Mouse (Mus musculus) left cerebral cortex, postnatal 4 days (tissue): ENCODE data around the gene Hspd1. TPM values are rescaled to one million over a fixed set of nuclear protein-coding genes. Genes with fewer than 3 reads are reported as not detected.
"Not testable (repeated sequence)": the region's sequence is repeated elsewhere in the genome, so short reads cannot be mapped to it uniquely, and the experiment has no call there.

Source experiments
- DNase-seq: peaks from one replicate; pipeline ENCODE4 v3.0.0-alpha.2; 2022
- intact Hi-C: fragments of 180-260 bp; cut with DNase I; formaldehyde crosslinking; loops from one replicate; pipeline ENCODE4 v1.15.1; 2025
- total RNA-seq, 2 experiments: library from RNA; stranded (reverse); gene quantifications; 2 replicates each; pipeline ENCODE4 v1.2.3; 2021

Gene Hspd1
- total RNA-seq, 2 experiments from 2014 or later: 187 to 191 TPM

GRCm38 (mm10) chr1:55088611-55089497, 811 bp upstream of the Hspd1 start:
- intact Hi-C loops: loop anchor here (10.0 kb wide), 1 partner anchor 74 kb away; no protein-coding TSS in a partner anchor
- DNase-seq: no peak

GRCm38 (mm10) chr1:55087401-55087904, 590 bp downstream of the Hspd1 start:
- no peak for DNase-seq
- intact Hi-C loops: loop anchor here (10.0 kb wide), 1 partner anchor 73 kb away; no protein-coding TSS in a partner anchor

DNA sequence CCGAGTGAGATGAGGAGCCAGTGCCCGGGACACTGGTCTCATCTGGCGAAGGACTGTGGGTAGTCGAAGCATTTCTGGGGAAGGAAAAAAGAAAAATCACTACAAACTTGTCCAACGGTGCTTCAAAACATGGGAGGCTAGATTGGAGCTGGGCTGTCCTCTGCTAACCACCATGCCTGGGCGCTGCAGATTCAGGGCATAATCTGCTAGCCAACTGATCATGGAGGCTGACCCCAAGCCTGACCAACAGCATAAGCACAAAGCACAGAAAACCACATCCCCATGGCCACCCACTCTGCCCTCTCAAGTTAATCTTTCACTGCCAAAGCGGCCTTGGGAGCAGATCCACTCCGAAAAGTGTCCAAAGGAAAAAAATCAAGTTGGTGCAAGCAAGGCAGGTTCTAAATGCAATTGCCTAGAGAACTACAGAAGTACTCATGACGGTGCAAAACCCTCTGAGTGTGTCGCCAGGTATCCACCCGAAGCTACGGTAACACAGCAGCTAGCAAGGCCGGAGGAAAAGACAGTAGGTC, 1.1 kb downstream of the Hspd1 start:
- DNase-seq: peak; percentile 3
- intact Hi-C loops: loop anchor here (10.0 kb wide), 1 partner anchor 72 kb away; no protein-coding TSS in a partner anchor

DNA sequence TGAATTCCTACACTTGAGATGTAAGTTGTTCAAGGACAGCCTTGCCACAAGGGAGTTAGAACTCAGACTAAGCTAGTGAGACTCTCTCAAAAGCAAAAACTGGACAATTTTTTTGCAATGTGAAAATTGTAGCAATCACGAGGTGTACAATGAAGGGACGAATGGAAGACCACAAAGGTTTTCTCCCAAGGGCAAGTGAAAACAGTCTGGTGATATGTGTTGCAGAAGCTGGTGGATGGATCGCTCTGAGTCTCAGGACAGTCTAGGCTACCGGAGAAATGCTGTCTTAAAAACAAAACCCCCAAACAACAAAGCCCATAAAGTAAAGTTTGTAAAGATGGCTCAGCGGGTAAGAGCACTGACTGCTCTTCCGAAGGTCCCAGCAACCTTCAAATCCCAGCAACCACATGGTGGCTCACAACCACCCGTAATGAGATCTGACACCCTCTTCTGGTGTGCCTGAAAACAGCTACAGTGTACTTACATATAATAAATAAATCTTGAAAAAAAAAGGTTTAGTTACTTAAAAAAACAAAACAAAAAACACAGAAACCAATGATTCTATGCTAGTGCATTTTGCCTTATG, 2.2 kb downstream of the Hspd1 start:
- intact Hi-C loops: loop anchor here (10.0 kb wide), 1 partner anchor 71 kb away; no protein-coding TSS in a partner anchor
- DNase-seq: no peak

DNA sequence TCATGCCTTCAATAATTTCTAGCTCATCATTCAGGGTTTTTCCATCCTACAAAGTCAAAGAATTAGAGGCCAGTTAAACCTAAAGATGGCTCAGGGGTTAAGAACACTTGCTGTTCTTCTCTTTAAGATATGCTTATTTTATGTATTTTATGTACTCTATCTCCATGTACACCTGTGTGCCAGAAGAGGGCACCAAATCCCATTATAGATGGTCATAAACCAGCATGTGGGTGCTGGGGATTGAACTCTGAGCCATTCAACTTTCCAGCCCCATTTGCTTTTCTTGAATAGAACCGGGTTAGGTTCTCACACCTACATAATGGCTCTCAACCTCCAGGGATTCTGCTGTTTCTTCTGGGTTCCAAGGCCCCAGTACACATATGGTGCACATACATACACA, 5.9 kb downstream of the Hspd1 start:
- no peak for DNase-seq
- intact Hi-C loops: loop anchor here (5.0 to 10.0 kb wide), 2 partner anchors 67 to 665 kb away; no protein-coding TSS in a partner anchor

DNA sequence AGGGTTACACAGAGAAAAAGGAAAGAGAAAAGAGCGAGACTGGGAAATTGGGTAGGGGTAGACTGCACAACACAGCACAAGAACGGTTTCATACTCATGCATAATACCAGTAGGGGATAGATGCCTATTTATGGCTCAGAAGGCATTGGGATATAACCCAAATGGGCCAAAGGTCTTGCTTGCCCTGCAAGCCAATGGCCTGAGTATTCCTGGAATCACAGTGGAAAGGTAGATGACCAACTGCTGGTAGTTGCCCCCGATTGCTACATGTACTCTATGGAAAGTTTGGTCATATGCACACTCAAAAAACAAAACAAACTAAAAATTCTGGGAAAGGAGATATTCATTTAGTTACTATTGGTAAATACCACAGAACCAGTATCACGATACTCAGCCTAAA, 8.4 kb downstream of the Hspd1 start:
- no peak for DNase-seq
- intact Hi-C loops: loop anchor here (5.0 to 10.0 kb wide), 3 partner anchors 65 to 662 kb away; no protein-coding TSS in a partner anchor

DNA sequence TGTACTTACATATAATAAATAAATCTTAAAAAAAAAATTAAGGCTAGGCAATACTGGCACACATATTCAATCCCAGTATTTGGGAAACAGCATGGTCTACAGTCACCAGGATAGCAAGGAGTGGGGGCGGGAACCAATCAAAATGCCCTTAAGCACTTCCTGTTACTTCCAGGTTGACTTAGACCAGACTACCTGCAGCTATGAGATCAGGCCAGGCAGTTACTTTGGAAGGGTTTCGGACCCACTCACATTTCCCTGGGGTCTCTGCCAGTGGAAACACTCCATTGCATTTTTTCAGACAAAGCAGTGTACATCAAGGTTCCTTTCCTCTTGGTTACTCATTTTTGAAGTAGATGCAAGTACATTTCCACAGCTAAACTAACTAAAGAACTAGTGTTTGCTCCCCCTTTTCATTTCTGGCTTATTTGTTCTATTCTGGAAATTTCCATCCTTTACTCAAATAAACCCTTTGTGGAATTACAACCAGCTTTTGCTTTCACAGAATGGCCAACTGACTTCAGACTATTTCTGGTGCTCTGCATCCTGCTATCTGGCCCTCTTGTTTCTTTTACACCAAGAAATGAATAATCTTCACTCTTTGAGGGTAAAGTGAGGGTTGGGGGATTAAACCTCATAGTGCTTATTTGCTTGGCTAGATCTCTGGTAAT, 11.1 kb downstream of the Hspd1 start:
- DNase-seq: no peak
- intact Hi-C loops: loop anchor here (5.0 kb wide), 1 partner anchor 85 kb away; no protein-coding TSS in a partner anchor

- intact Hi-C loops: loop anchor here (5.0 kb wide), 1 partner anchor 84 kb away; no protein-coding TSS in a partner anchor
- DNase-seq: no peak
These were observed 11.7 kb downstream of the Hspd1 start for GRCm38 (mm10) chr1:55076395-55076743.

DNA sequence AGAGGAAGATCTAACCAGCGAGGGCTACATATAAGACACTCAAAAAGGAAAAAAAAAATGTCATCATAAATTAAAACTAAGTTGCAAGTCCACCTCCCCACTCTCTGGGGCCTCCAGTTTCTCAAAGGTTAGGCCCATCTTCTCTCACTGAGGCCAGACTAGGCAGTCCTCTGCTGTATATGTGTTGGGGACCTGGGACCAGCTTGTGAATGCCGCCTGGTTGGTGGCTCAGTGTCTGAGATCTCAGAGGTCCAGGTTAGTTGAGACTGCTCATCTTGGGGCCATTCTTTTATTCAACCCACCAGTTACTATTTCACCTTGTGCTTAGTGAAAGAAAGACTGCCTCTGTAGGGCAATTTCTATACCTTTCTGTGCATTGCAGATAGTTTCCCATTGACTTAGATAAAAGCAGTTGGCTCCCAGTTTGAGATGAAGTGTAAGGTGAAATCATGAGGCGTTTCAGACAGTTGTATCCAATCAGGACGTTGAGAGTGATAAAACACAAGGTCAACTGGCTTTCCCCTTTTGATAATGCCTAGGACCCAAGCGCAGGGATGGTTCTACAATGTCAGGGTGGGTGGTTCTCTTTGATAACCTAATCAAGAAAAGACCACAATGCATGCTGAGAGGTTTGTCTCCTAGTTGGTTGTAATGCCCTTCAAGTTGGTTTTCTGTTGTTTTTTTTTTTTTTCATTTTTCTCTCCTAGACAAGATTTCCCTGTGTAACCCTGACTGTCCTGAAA, 12.2 kb downstream of the Hspd1 start:
- intact Hi-C loops: loop anchor here (5.0 kb wide), 1 partner anchor 84 kb away; no protein-coding TSS in a partner anchor
- DNase-seq: no peak

DNA sequence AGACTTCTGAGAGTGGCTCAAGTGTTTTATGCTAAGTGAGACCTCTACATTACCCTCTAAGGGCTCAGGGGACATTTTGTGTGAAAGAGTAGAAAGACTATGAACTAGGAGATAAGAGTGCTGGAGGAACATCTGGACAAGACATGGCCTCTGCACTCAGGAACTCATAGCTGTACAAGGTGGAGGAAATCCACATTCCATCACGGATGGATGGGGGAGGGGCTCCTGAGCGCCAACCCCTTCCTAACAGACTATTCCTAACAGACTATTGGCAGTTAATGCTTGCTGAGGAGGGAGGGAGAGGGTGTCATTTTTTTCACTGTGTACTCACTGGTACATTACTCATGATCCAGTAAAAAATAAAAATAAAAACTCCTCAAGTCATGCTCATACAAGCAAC, 13.3 kb downstream of the Hspd1 start:
- DNase-seq: no peak
- intact Hi-C loops: loop anchor here (5.0 kb wide), 1 partner anchor 82 kb away; no protein-coding TSS in a partner anchor

- DNase-seq, intact Hi-C loops: not testable (repeated sequence)
These were observed 15.7 kb downstream of the Hspd1 start for GRCm38 (mm10) chr1:55072328-55072727.

DNA sequence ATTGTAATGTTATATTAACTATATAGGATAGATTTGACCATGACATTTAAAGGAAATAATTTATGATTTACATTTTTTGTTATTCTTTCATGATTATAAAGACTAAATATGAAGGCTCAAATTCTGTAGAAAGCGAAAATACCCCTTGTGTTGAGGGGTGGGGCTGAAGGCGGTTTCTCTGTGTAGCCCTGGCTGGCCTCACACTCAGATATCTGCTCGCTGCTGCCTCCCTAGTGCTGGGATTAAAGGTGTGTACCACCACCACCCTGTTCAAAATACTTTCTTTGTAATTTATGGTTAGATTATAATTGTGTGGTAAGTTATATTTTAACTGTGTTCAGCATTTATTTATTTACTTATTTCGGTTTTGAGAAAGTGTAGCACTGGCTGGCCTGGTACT, 26.3 kb downstream of the Hspd1 start:
- DNase-seq: no peak
- intact Hi-C loops: no loop called here

GRCm38 (mm10) chr1:55061099-55061498, 26.9 kb downstream of the Hspd1 start:
- DNase-seq: no peak
- intact Hi-C loops: no loop called here

- intact Hi-C loops, DNase-seq: not testable (repeated sequence)
These were observed 29.7 kb downstream of the Hspd1 start for GRCm38 (mm10) chr1:55058383-55058782.

GRCm38 (mm10) chr1:55055322-55056115, 32.5 kb downstream of the Hspd1 start:
- intact Hi-C loops: no loop called here
- DNase-seq: no peak

DNA sequence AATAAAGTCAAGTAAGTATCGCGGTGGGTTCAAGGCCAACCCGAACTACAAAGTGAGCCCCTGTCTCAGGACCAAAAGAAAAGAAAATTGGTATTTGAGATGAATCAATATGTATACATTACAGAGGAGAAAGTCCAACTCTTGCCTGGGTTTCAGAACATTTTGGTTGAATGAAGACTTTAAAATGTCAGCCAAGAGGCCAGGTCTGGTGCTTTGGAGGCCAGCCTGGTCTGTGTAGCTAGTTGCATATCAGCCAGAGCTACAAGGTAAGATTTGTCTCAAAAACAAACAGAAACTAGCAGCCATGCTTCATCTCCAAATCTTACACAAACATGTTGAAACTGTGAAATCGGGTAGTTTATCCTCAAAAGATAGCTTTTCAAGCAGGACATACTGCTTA, 34.4 kb downstream of the Hspd1 start:
- intact Hi-C loops: no loop called here
- DNase-seq: no peak

- DNase-seq: no peak
- intact Hi-C loops: no loop called here
These were observed 35.0 kb downstream of the Hspd1 start for GRCm38 (mm10) chr1:55053005-55053404.

DNA sequence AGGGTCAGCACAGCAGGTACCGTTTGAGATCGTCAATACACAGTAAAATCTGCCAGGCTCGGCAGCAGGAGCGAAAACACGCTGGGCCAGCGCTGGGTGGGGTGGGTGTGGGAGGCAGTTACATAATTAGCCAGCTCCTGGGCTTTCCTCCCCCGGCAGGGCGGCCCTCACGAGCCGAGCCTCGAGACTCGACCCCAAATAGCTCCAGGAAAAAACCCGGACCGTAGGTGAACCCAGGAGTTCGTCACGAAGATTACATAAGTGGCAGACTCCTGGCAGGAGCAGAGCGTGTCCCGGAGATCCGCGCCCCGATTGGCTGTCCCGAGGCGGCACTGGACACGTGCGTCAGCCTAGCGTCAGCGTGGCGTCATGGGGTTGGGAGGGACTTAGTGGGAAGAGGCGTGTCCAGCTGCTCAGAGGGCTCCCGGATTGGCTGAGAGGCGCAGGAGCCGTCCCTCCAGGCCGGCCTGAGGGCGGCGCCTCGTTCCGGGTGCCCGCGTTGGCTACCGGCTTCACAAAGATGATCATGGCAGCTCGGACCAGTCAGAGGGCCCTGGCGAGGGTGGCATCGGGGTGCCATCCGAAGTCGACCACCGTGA, 35.6 kb downstream of the Hspd1 start, which contains the start of gene Coq10b:
Gene Coq10b, plus strand, starts transcription at position 416 of the 599 bp plus-strand sequence.
- intact Hi-C loops: no loop called here
- peak; percentile 99 for DNase-seq
